ENCODE assay signal across 27 mouse cellular contexts in genomic region chr19:17152461-17152860, GRCm38 (mm10).
A peak's percentile ranks its signal among the peaks of the same experiment; 100 is the strongest.
DNase-seq lines count a peak whose midpoint lies in the region; ATAC-seq lines count a peak whose summit lies in the region.
"Had no signal": no experiment of that assay in that cellular context is flagged by ENCODE, and none has a peak within 500 bp of the region (broad histone marks: within the 10 kb centered on the region; RNA-seq: fewer than 3 reads in every experiment).

No protein-coding gene starts in this region.

- no peak overlapping the region for H3K4me2 ChIP-seq in midbrain, embryonic 11.5 days
- H3K4me2 ChIP-seq: forebrain, embryonic 13.5 days; heart, embryonic 13.5 days; hindbrain, embryonic 12.5 days; hindbrain, embryonic 15.5 days had no signal

- ATAC-seq in midbrain, embryonic 11.5 days (ENCODE audit: low FRiP score), result no peak
- ATAC-seq in megakaryocyte progenitor cell, adult 5-6 weeks (replicated peaks; ENCODE audit: poor library complexity), result peak; percentile 34; the same call in 1 of the 2 replicates
- no peak for ATAC-seq in frontal cortex, adult (ENCODE audit: low TSS enrichment)
- ATAC-seq: activated CD4-positive, CD25-positive, alpha-beta regulatory T cell, adult 4 months; forebrain, embryonic 13.5 days; forebrain, embryonic 16.5 days; Patski had no signal

- peak; percentile 26 for DNase-seq in midbrain, embryonic 11.5 days (ENCODE audit: low spot score, missing footprints)
- no peak for DNase-seq in midbrain, embryonic 10.5 days (ENCODE audit: low spot score)
- peak; percentile 94 for DNase-seq in R1 (ENCODE audit: low read depth, low spot score)
- DNase-seq in heart, postnatal 25 days (ENCODE audit: low spot score), result no peak
- DNase-seq: adrenal gland, adult 8-10 months; adrenal gland, postnatal 25 days; B cell, adult 2 months; cerebellum, adult 18-20 months; cerebellum, adult 9-10 months; cerebellum, postnatal 14 days; gastrocnemius, postnatal 25 days; heart, adult 2 months; heart, postnatal 14 days; kidney, adult 11 months had no signal

- intact Hi-C loops in heart, postnatal 25 days (cut with DNase I), result no loop called here

- WGBS in midbrain, embryonic 11.5 days, result 89% methylated on average over 7 of the region's 7 CpGs
- WGBS in midbrain, embryonic 10.5 days, result 92% methylated on average over 7 of the region's 7 CpGs

- H3K4me1 ChIP-seq in midbrain, embryonic 11.5 days (ENCODE audit: control insufficient read depth, insufficient read depth, low read length), result no peaks in the 10 kb centered on the region
- no peaks in the 10 kb centered on the region for H3K4me1 ChIP-seq in midbrain, embryonic 10.5 days
- H3K4me1 ChIP-seq: forebrain, embryonic 10.5 days; forebrain, embryonic 13.5 days; heart, embryonic 10.5 days; heart, embryonic 13.5 days; hindbrain, embryonic 12.5 days; hindbrain, embryonic 15.5 days had no signal

- no peaks in the 10 kb centered on the region for H3K27me3 ChIP-seq in midbrain, embryonic 11.5 days (ENCODE audit: control insufficient read depth, insufficient read depth, low read length)
- H3K27me3 ChIP-seq in midbrain, embryonic 10.5 days (ENCODE audit: low read depth, poor library complexity, severe bottlenecking), result no peaks in the 10 kb centered on the region
- H3K27me3 ChIP-seq: CH12.LX; forebrain, embryonic 13.5 days; heart, embryonic 13.5 days; hindbrain, embryonic 12.5 days; hindbrain, embryonic 15.5 days; Patski had no signal

- no peak overlapping the region for H3K9ac ChIP-seq in midbrain, embryonic 11.5 days (ENCODE audit: low read length)
- H3K9ac ChIP-seq: forebrain, embryonic 13.5 days; heart, embryonic 13.5 days; hindbrain, embryonic 12.5 days; hindbrain, embryonic 15.5 days had no signal

- no peaks in the 10 kb centered on the region for H3K9me3 ChIP-seq in midbrain, embryonic 11.5 days (ENCODE audit: control insufficient read depth, low read length)
- no peaks in the 10 kb centered on the region for H3K9me3 ChIP-seq in midbrain, embryonic 10.5 days (replicated peaks)
- H3K9me3 ChIP-seq: forebrain, embryonic 10.5 days; forebrain, embryonic 13.5 days; G1E; heart, embryonic 10.5 days; heart, embryonic 13.5 days; hindbrain, embryonic 12.5 days; hindbrain, embryonic 15.5 days had no signal

- H3K36me3 ChIP-seq in midbrain, embryonic 11.5 days (ENCODE audit: control insufficient read depth, insufficient read depth, low read length), result no peaks in the 10 kb centered on the region
- no peaks in the 10 kb centered on the region for H3K36me3 ChIP-seq in midbrain, embryonic 10.5 days
- H3K36me3 ChIP-seq: forebrain, embryonic 10.5 days; G1E; heart, embryonic 10.5 days; heart, embryonic 13.5 days; hindbrain, embryonic 12.5 days; hindbrain, embryonic 15.5 days had no signal

- H3K4me3 ChIP-seq in midbrain, embryonic 11.5 days (ENCODE audit: low read depth, low read length), result no peak overlapping the region
- H3K4me3 ChIP-seq in midbrain, embryonic 10.5 days, result no peak overlapping the region
- H3K4me3 ChIP-seq: forebrain, embryonic 10.5 days; forebrain, embryonic 13.5 days; heart, adult 2 months; heart, embryonic 10.5 days; heart, embryonic 13.5 days; hindbrain, embryonic 12.5 days; hindbrain, embryonic 15.5 days had no signal

- H3K27ac ChIP-seq in midbrain, embryonic 11.5 days (ENCODE audit: low read depth, low read length), result no peak overlapping the region
- H3K27ac ChIP-seq in midbrain, embryonic 10.5 days (replicated peaks), result no peak overlapping the region
- H3K27ac ChIP-seq: forebrain, embryonic 10.5 days; forebrain, embryonic 13.5 days; heart, adult 2 months; heart, embryonic 10.5 days; heart, embryonic 13.5 days; hindbrain, embryonic 12.5 days; hindbrain, embryonic 15.5 days had no signal

Comparison
In these comparisons a context has a peak if more than half of its experiments do, and no peak if none do; other contexts are left out.
1. DNase-seq: peak in midbrain, embryonic 11.5 days (single experiment) and R1 (single experiment); none in midbrain, embryonic 10.5 days (single experiment) and heart, postnatal 25 days (single experiment).